Mouse (Mus musculus) cerebellum, adult 2 months (tissue): ENCODE results near the gene Zbtb46. TPM values are rescaled to one million over a fixed set of nuclear protein-coding genes. Genes with fewer than 3 reads are reported as not detected.

Experiments used
- DNase-seq, 2 experiments: peaks; one replicate each; pipeline ENCODE4 v3.0.0; 2021
- H3K27ac ChIP-seq: fragments of 200-500 bp; 2 replicates; pipeline ENCODE4 v1.5.1; 2012; ENCODE audit warnings: low read length, control low read depth, inconsistent platforms; ENCODE audit not compliant: insufficient read depth
- H3K27me3 ChIP-seq: fragments of 200-500 bp; 2 replicates; pipeline ENCODE4 v1.6.1; 2012; ENCODE audit warnings: inconsistent platforms, mild to moderate bottlenecking, low read length, moderate library complexity; ENCODE audit not compliant: control insufficient read depth, insufficient read depth
- H3K4me1 ChIP-seq: fragments of 200-500 bp; 2 replicates; pipeline ENCODE4 v1.6.1; 2011; ENCODE audit warnings: low read length; ENCODE audit not compliant: control insufficient read depth, insufficient read depth
- H3K4me3 ChIP-seq: fragments of 200-500 bp; replicated peaks from 2 replicates; pipeline ENCODE3; 2011; ENCODE audit warnings: mild to moderate bottlenecking, low read depth, low read length, control low read depth; ENCODE audit not compliant: insufficient read depth
- CTCF ChIP-seq: fragments of 200-500 bp; IDR thresholded peaks from 2 replicates; pipeline ENCODE4 v1.5.1; 2011; ENCODE audit warnings: low read depth, mild to moderate bottlenecking, control low read depth, low read length, moderate library complexity, borderline replicate concordance; ENCODE audit not compliant: insufficient read depth
- POLR2A ChIP-seq: fragments of 200-500 bp; IDR thresholded peaks from 2 replicates; pipeline ENCODE4 v1.6.1; 2011; ENCODE audit warnings: low read length, control low read depth, borderline replicate concordance; ENCODE audit not compliant: insufficient read depth
- WGBS: fragments of 180-500 bp; shearing (Covaris S2); methylation state at CpG from one replicate; pipeline ENCODE4 v1.1.7; 2018; 5-methylcytosine and 5-hydroxymethylcytosine counted together
- polyA plus RNA-seq: library from polyadenylated mRNA; depleted of rRNA; stranded (reverse); fragments of >200 nt; gene quantifications from 2 replicates; pipeline ENCODE4 v1.2.3, GENCODE M21; 2012; rRNA removed

Zbtb46 gene
- polyA plus RNA-seq, 1 experiment, result 31.9 TPM

DNA sequence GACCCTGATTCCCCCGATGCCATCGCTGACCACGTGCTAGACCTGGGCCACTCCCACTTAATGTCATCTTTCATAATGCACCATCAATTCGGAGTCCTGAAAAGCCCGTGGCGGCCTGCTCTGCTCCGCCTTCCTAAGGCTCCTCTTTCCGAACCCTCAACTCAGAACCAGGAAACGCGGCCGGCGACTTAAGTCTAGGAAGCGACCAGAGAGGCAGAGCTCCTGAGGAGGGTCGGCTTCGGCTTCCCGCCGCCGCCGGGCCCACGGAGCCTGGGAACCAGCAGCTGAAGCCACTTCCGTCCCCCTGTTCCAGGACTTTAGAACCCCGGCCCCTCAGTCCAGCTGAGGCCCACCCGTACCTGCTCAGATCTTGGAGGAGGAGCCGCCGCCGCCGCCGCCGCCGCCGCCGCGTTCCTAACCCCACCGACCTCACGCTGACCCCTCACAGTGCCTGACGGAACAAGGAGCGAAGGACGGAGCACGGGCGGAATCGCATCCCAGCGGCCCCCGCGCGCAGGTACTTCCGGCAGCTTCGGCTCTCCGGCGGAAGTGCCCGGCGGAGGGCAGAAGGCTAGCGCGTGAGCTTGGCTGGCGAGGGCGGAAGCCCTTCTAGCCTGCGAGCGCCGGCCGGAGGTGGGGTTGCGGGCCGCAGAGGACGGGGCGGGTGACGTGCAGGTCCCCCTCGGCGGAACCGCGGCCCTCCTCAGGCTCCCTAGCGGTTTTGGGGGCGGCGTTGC lies 94.2 kb downstream of the Zbtb46 start, which contains the start of the genes Zgpat and Arfrp1:
Gene Zgpat, plus strand, starts transcription at position 69 of the 737 bp plus-strand sequence.
Gene Arfrp1, minus strand, starts transcription at position 545 of the 737 bp plus-strand sequence.
- H3K4me1 ChIP-seq, result no peaks in the 10 kb centered on the region
- under 1% methylated on average over 71 of the region's 71 CpGs for whole genome bisulfite sequencing
- TF ChIP-seq POLR2A (peak; percentile 55), CTCF (no peak)

DNA sequence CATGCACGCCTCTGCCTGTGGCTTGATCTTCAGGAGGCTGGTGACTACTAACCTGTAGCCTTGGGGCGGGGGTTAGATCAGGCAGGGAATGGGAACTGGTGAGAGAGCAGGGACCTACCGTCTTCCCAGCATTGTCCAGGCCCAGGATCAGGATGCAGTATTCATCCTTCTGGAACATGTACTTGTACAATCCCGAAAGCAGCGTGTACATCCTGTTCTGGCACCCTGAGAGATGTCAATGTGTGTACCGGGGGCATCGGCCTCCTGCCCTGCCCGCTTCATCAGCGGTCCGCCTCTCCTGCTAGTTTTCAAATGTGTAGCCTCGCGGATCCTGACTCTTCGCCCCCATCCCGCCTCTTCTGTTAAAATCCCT lies 94.8 kb downstream of the Zbtb46 start:
- H3K27me3 ChIP-seq, result no peaks in the 10 kb centered on the region
- DNase-seq, result no peak
- TF ChIP-seq POLR2A, result no peak
- TF ChIP-seq CTCF, result no peak
- WGBS, result 6% methylated on average over 14 of the region's 14 CpGs
- H3K27ac ChIP-seq, result no peak overlapping the region
- H3K4me3 ChIP-seq, result peak overlapping the region; percentile 76
- no peaks in the 10 kb centered on the region for H3K4me1 ChIP-seq

More for the DNA sequence above, 94.2 kb downstream of the Zbtb46 start, which contains the start of the genes Zgpat and Arfrp1:
- H3K27me3 ChIP-seq, result no peaks in the 10 kb centered on the region
- H3K4me3 ChIP-seq, result peak within 1 kb of the TSS; percentile 76
- peak within 1 kb of the TSS; percentile 69 for H3K27ac ChIP-seq
- DNase-seq, result peak; percentile 92

DNA sequence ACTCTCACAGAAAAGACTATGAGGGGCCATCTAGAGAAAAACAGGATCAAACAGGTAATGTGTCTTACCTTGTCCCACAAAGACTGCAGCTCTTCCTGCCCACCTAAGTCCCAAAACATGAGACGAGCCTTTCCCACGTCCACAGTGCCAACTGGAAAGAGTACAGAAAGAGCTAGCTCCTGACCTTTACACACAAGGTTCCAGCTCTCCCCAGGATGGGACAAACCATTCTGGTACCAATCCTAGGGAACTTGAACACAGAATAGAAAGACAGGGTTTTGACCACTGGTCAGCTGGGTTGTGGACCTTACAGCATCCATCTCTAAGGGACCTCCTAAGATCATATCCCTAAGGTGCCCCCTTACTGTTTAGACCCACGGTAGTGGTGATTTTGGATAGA lies 95.3 kb downstream of the Zbtb46 start:
- Histone ChIP-seq H3K27me3 (no peaks in the 10 kb centered on the region), H3K4me3 (no peak overlapping the region), H3K4me1 (no peaks in the 10 kb centered on the region), H3K27ac (no peak overlapping the region)
- WGBS, result 63% methylated on average over 3 of the region's 3 CpGs
- no peak for DNase-seq
- no peak for TF ChIP-seq CTCF
- TF ChIP-seq POLR2A, result no peak

DNA sequence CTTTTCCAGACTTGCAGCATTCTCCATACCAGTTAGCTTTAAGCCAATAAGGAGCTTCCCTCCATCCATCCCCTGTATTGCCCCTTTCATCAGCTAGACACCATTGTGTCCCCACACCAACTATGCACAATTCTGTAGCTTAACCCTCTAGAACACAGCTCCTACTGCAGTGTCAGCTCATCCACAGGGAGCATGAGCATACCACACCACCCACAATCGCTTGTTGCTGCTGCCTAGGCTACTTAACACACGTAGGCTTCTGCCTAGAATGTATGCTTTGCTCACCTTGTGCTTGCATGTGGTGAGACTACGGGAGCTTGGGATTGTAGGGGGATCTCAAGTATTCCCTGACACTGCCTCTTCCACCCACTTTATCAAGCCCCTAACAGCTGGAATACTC lies 102.4 kb downstream of the Zbtb46 start:
- TF ChIP-seq CTCF (no peak), POLR2A (no peak)
- Histone ChIP-seq H3K4me3 (no peak overlapping the region), H3K27ac (no peak overlapping the region), H3K27me3 (no peaks in the 10 kb centered on the region), H3K4me1 (no peaks in the 10 kb centered on the region)
- DNase-seq, result no peak
- 80% methylated on average over 3 of the region's 3 CpGs for WGBS

DNA sequence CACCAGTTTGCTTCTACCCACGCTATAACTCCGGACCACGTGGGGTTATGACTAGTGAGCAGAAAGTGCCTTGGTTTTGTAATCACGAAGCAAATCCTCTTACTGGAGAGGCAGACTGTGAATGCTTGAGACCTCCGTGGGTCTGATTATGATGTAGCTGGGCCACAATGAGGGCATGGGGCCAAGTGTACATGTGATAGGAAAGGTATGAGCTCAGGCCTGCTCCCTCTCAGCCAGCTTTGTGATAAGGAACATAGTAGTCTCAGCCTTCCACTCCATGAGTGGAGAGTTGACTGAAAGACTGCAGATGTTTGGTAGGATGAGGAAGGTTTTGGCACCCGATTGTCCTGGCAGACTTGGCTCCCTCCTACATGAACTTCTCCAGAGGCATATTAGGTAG lies 116.5 kb downstream of the Zbtb46 start:
- no peak overlapping the region for H3K4me3 ChIP-seq
- 91% methylated on average over 6 of the region's 6 CpGs for WGBS
- H3K4me1 ChIP-seq, result peaks cover 13% of the 10 kb centered on the region
- TF ChIP-seq POLR2A (no peak), CTCF (no peak)
- no peak overlapping the region for H3K27ac ChIP-seq
- DNase-seq, result no peak
- H3K27me3 ChIP-seq, result no peaks in the 10 kb centered on the region

DNA sequence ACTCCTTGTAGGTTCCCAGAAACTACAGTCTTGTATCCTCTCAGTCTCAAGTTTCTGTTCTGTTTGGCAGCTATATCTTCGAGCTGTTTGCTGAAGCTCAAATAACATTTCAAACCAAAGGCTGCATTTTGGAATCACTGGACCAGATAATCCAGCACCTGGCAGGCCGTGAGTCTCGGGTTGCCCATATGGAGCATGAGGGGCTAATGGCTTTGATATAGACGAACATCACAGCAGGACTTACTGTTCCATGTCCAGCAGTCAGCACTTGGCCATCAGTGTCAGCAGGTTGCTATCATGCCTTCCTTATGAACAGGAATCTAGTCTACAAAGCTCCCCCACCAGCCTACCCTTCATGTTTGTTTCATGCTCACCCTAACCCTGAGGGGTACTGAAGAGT lies 118.8 kb downstream of the Zbtb46 start:
- WGBS, result 15% methylated on average over 4 of the region's 4 CpGs
- H3K4me1 ChIP-seq, result peaks cover 13% of the 10 kb centered on the region
- peak overlapping the region; percentile 46 for H3K27ac ChIP-seq
- peak; percentile 54 to 72 for DNase-seq
- no peaks in the 10 kb centered on the region for H3K27me3 ChIP-seq
- TF ChIP-seq CTCF (no peak), POLR2A (no peak)
- H3K4me3 ChIP-seq, result no peak overlapping the region

Other genes starting within 250 kb of the Zbtb46 start
- gene Srms, start 246.2 kb downstream of the Zbtb46 start, polyA plus RNA-seq, result 0.41 and 0.46 TPM in 2 replicates
- 0.46 TPM in 1 of 2 replicates, not detected in the other for gene Fndc11, start 239.4 kb downstream of the Zbtb46 start, polyA plus RNA-seq
- 2.4 and 2.8 TPM in 2 replicates for gene Helz2, start 217.4 kb downstream of the Zbtb46 start, polyA plus RNA-seq
- gene Gmeb2, start 171.4 kb downstream of the Zbtb46 start, polyA plus RNA-seq, result 28.7 and 30.1 TPM in 2 replicates
- gene Stmn3, start 144.9 kb downstream of the Zbtb46 start, polyA plus RNA-seq, result 1,100 TPM in 2 replicates
- 88.5 and 103 TPM in 2 replicates for gene Rtel1, start 139.7 kb downstream of the Zbtb46 start, polyA plus RNA-seq
- 102 and 106 TPM in 2 replicates for gene Zgpat, start 94.5 kb downstream of the Zbtb46 start, polyA plus RNA-seq
- 75.6 and 77.7 TPM in 2 replicates for gene Arfrp1, start 94.0 kb downstream of the Zbtb46 start, polyA plus RNA-seq
- 79.8 and 85.0 TPM in 2 replicates for gene Lime1, start 79.3 kb downstream of the Zbtb46 start, polyA plus RNA-seq
- not detected in 2 replicates for gene Abhd16b, start 33.8 kb upstream of the Zbtb46 start, polyA plus RNA-seq
- 154 and 159 TPM in 2 replicates for gene Tpd52l2, start 37.7 kb upstream of the Zbtb46 start, polyA plus RNA-seq
- 218 and 230 TPM in 2 replicates for gene Dnajc5, start 61.1 kb upstream of the Zbtb46 start, polyA plus RNA-seq
- gene Uckl1, start 125.5 kb upstream of the Zbtb46 start, polyA plus RNA-seq, result 142 and 149 TPM in 2 replicates
- 44.2 and 44.6 TPM in 2 replicates for gene Prpf6, start 132.4 kb upstream of the Zbtb46 start, polyA plus RNA-seq
- 55.5 and 55.6 TPM in 2 replicates for gene Zfp512b, start 133.4 kb upstream of the Zbtb46 start, polyA plus RNA-seq
- gene Samd10, start 139.8 kb upstream of the Zbtb46 start, polyA plus RNA-seq, result 61.0 and 62.2 TPM in 2 replicates
- gene Gm29797, start 197.6 kb upstream of the Zbtb46 start, polyA plus RNA-seq, result 0.21 and 0.26 TPM in 2 replicates
- 15.1 and 17.8 TPM in 2 replicates for gene Sox18, start 212.2 kb upstream of the Zbtb46 start, polyA plus RNA-seq
- 128 and 138 TPM in 2 replicates for gene Tcea2, start 220.9 kb upstream of the Zbtb46 start, polyA plus RNA-seq
- 29.2 and 30.6 TPM in 2 replicates for gene Rgs19, start 234.6 kb upstream of the Zbtb46 start, polyA plus RNA-seq
- not detected in 2 replicates for gene Lkaaear1, start 239.0 kb upstream of the Zbtb46 start, polyA plus RNA-seq